Mouse (Mus musculus): ENCODE measurements around the gene Mcm6. TPM values are rescaled to one million over a fixed set of nuclear protein-coding genes. Genes with fewer than 3 reads are reported as not detected.

Gene Mcm6
- total and polyA plus RNA-seq, 2 experiments = 2.1 to 7.1 TPM

GRCm38 (mm10) chr1:128376841-128377240 is 17.4 kb upstream of the Mcm6 start:
- Histone ChIP-seq H3K4me1 (ENCODE audit: control insufficient read depth, insufficient read depth, low read length) (no peaks in the 10 kb centered on the region), H3K27ac (replicated peaks; ENCODE audit: insufficient read depth, low read depth, low read length) (no peak overlapping the region), H3K27me3 (ENCODE audit: control insufficient read depth, insufficient read depth, low read length) (no peaks in the 10 kb centered on the region), H3K9ac (ENCODE audit: low read depth, low read length) (no peak overlapping the region), H3K36me3 (ENCODE audit: control insufficient read depth, insufficient read depth, low read length) (peaks cover 38% of the 10 kb centered on the region), H3K79me2 (ENCODE audit: control insufficient read depth, insufficient read depth, low read length) (no peaks in the 10 kb centered on the region), H3K4me3 (ENCODE audit: insufficient read depth, low read depth, low read length) (no peak overlapping the region)
- TF ChIP-seq CTCF (IDR thresholded peaks at IDR 0.05; ENCODE audit: low read depth, low read length) (no peak), POLR2A (IDR thresholded peaks at IDR 0.05; ENCODE audit: extremely low read depth, insufficient read depth, low read length) (no peak)
- DNase-seq (ENCODE audit: extremely low read depth, low read depth, low spot score) = no peak
- WGBS = 98% methylated on average over 4 of the region's 4 CpGs

- no peak for DNase-seq (ENCODE audit: extremely low read depth, low read depth, low spot score)
- 74% methylated on average over 7 of the region's 7 CpGs for whole genome bisulfite sequencing
- Histone ChIP-seq H3K27me3 (ENCODE audit: control insufficient read depth, insufficient read depth, low read length) (no peaks in the 10 kb centered on the region), H3K9ac (ENCODE audit: low read depth, low read length) (no peak overlapping the region), H3K36me3 (ENCODE audit: control insufficient read depth, insufficient read depth, low read length) (peaks cover 37% of the 10 kb centered on the region), H3K4me1 (ENCODE audit: control insufficient read depth, insufficient read depth, low read length) (no peaks in the 10 kb centered on the region), H3K79me2 (ENCODE audit: control insufficient read depth, insufficient read depth, low read length) (no peaks in the 10 kb centered on the region), H3K27ac (replicated peaks; ENCODE audit: insufficient read depth, low read depth, low read length) (no peak overlapping the region), H3K4me3 (ENCODE audit: insufficient read depth, low read depth, low read length) (no peak overlapping the region)
- no peak for TF ChIP-seq POLR2A (IDR thresholded peaks at IDR 0.05; ENCODE audit: extremely low read depth, insufficient read depth, low read length)
- TF ChIP-seq CTCF (IDR thresholded peaks at IDR 0.05; ENCODE audit: low read depth, low read length) = peak; percentile 56
Observed at GRCm38 (mm10) chr1:128372143-128372860, 12.8 kb upstream of the Mcm6 start.

GRCm38 (mm10) chr1:128368732-128369441 is 9.4 kb upstream of the Mcm6 start:
- H3K27ac ChIP-seq (replicated peaks; ENCODE audit: insufficient read depth, low read depth, low read length) = no peak overlapping the region
- no peak overlapping the region for H3K4me3 ChIP-seq (ENCODE audit: insufficient read depth, low read depth, low read length)
- no peak for DNase-seq (ENCODE audit: extremely low read depth, low read depth, low spot score)

GRCm38 (mm10) chr1:128360601-128361000 is 1.1 kb upstream of the Mcm6 start:
- WGBS = 66% methylated on average over 2 of the region's 2 CpGs
- H3K27ac ChIP-seq (replicated peaks; ENCODE audit: insufficient read depth, low read depth, low read length) = no peak overlapping the region
- peaks cover 16% of the 10 kb centered on the region for H3K36me3 ChIP-seq (ENCODE audit: control insufficient read depth, insufficient read depth, low read length)
- no peak for DNase-seq (ENCODE audit: extremely low read depth, low read depth, low spot score)
- H3K4me1 ChIP-seq (ENCODE audit: control insufficient read depth, insufficient read depth, low read length) = no peaks in the 10 kb centered on the region
- no peaks in the 10 kb centered on the region for H3K79me2 ChIP-seq (ENCODE audit: control insufficient read depth, insufficient read depth, low read length)
- no peak for TF ChIP-seq POLR2A (IDR thresholded peaks at IDR 0.05; ENCODE audit: extremely low read depth, insufficient read depth, low read length)
- no peak overlapping the region for H3K9ac ChIP-seq (ENCODE audit: low read depth, low read length)
- no peak overlapping the region for H3K4me3 ChIP-seq (ENCODE audit: insufficient read depth, low read depth, low read length)
- no peaks in the 10 kb centered on the region for H3K27me3 ChIP-seq (ENCODE audit: control insufficient read depth, insufficient read depth, low read length)

More at GRCm38 (mm10) chr1:128368732-128369441, 9.4 kb upstream of the Mcm6 start:
- Histone ChIP-seq H3K27me3 (ENCODE audit: control insufficient read depth, insufficient read depth, low read length) (no peaks in the 10 kb centered on the region), H3K36me3 (ENCODE audit: control insufficient read depth, insufficient read depth, low read length) (peaks cover 37% of the 10 kb centered on the region), H3K4me1 (ENCODE audit: control insufficient read depth, insufficient read depth, low read length) (no peaks in the 10 kb centered on the region), H3K79me2 (ENCODE audit: control insufficient read depth, insufficient read depth, low read length) (no peaks in the 10 kb centered on the region), H3K9ac (ENCODE audit: low read depth, low read length) (no peak overlapping the region)
- TF ChIP-seq CTCF (IDR thresholded peaks at IDR 0.05; ENCODE audit: low read depth, low read length) (peak; percentile 19; the same call in 1 of the 2 replicates), POLR2A (IDR thresholded peaks at IDR 0.05; ENCODE audit: extremely low read depth, insufficient read depth, low read length) (no peak)
- WGBS = 85% methylated on average over 5 of the region's 5 CpGs

- peaks cover 12% of the 10 kb centered on the region for H3K36me3 ChIP-seq (ENCODE audit: control insufficient read depth, insufficient read depth, low read length)
- H3K4me1 ChIP-seq (ENCODE audit: control insufficient read depth, insufficient read depth, low read length) = peaks cover 4% of the 10 kb centered on the region; the same call in 1 of the 2 replicates
- WGBS = under 1% methylated on average over 35 of the region's 35 CpGs
- peak; percentile 39 for DNase-seq (ENCODE audit: extremely low read depth, low read depth, low spot score)
- peak overlapping the region; percentile 75 for H3K4me3 ChIP-seq (ENCODE audit: insufficient read depth, low read depth, low read length)
- no peak overlapping the region for H3K27ac ChIP-seq (replicated peaks; ENCODE audit: insufficient read depth, low read depth, low read length)
- H3K9ac ChIP-seq (ENCODE audit: low read depth, low read length) = peak overlapping the region; percentile 64
- TF ChIP-seq POLR2A (IDR thresholded peaks at IDR 0.05; ENCODE audit: extremely low read depth, insufficient read depth, low read length) (no peak), CTCF (IDR thresholded peaks at IDR 0.05; ENCODE audit: low read depth, low read length) (no peak)
- H3K79me2 ChIP-seq (ENCODE audit: control insufficient read depth, insufficient read depth, low read length) = no peaks in the 10 kb centered on the region
- H3K27me3 ChIP-seq (ENCODE audit: control insufficient read depth, insufficient read depth, low read length) = no peaks in the 10 kb centered on the region
Observed at GRCm38 (mm10) chr1:128358916-128359553, 429 bp downstream of the Mcm6 start.

Data from liver, adult 2 months (tissue).